Mouse (Mus musculus) stomach, embryonic 15.5 days (tissue): ENCODE data around the gene Cxcl17. TPM values are rescaled to one million over a fixed set of nuclear protein-coding genes. Genes with fewer than 3 reads are reported as not detected.

ENCODE experiments used
- ATAC-seq: fragments of 200-750 bp; cut with Nextera tagmentation; 2 replicates; pipeline ENCODE4 v1.8.0; 2017; ENCODE audit warnings: low read depth, moderate number of reproducible peaks, moderate TSS enrichment; ENCODE audit not compliant: insufficient read depth, low FRiP score
- H3K27ac ChIP-seq: fragments of 300-500 bp; sonication (generic); 2 replicates; pipeline ENCODE4 v1.5.1; 2015; ENCODE audit warnings: mild to moderate bottlenecking, inconsistent platforms
- H3K27me3 ChIP-seq: fragments of 300-500 bp; sonication (generic); replicated peaks from 2 replicates; pipeline ENCODE4 v1.6.1; 2015; ENCODE audit warnings: inconsistent platforms
- H3K36me3 ChIP-seq: fragments of 300-500 bp; sonication (generic); 2 replicates; pipeline ENCODE4 v1.6.1; 2015; ENCODE audit warnings: inconsistent platforms
- H3K4me1 ChIP-seq: fragments of 300-500 bp; sonication (generic); 2 replicates; pipeline ENCODE4 v1.6.1; 2015; ENCODE audit warnings: inconsistent platforms
- H3K4me2 ChIP-seq: fragments of 300-500 bp; sonication (generic); 2 replicates; pipeline ENCODE4 v1.6.1; 2015; ENCODE audit warnings: mild to moderate bottlenecking, inconsistent platforms
- H3K4me3 ChIP-seq: fragments of 300-500 bp; sonication (generic); replicated peaks from 2 replicates; pipeline ENCODE4 v1.5.1; 2015; ENCODE audit warnings: inconsistent platforms
- H3K9ac ChIP-seq: fragments of 300-500 bp; sonication (generic); 2 replicates; pipeline ENCODE4 v1.6.1; 2015; ENCODE audit warnings: inconsistent platforms
- H3K9me3 ChIP-seq: fragments of 300-500 bp; sonication (generic); 2 replicates; pipeline ENCODE4 v1.6.1; 2016; ENCODE audit warnings: inconsistent platforms
- WGBS: fragments of 180-500 bp; shearing (Covaris S2); methylation state at CpG from one replicate; pipeline ENCODE4 v1.1.7; 2015; 5-methylcytosine and 5-hydroxymethylcytosine counted together
- polyA plus RNA-seq: library from polyadenylated mRNA; unstranded; fragments of >200 nt; fragmentation: Nextera tagmentation; extraction: Ambion mirVana; gene quantifications from 2 replicates; pipeline ENCODE4 v1.2.1, GENCODE M21; 2015

The Cxcl17 gene
- polyA plus RNA-seq, 1 experiment from 2014 or later, result 0.42 TPM

GRCm38 (mm10) chr7:25378181-25379100 lies 34.2 kb downstream of the Cxcl17 start:
- H3K9ac ChIP-seq, result no peak overlapping the region
- peaks cover 18% of the 10 kb centered on the region for H3K4me1 ChIP-seq
- H3K36me3 ChIP-seq, result 0 out of 2 replicates have a peak, but pooled peaks cover 4% of the 10 kb centered on the region
- no peaks in the 10 kb centered on the region for H3K9me3 ChIP-seq
- no peak for ATAC-seq
- H3K4me2 ChIP-seq, result no peak overlapping the region
- no peaks in the 10 kb centered on the region for H3K27me3 ChIP-seq
- H3K27ac ChIP-seq, result no peak overlapping the region
- 83% methylated on average over 13 of the region's 13 CpGs for WGBS
- no peak overlapping the region for H3K4me3 ChIP-seq

- Histone ChIP-seq H3K4me2 (peak overlapping the region; percentile 51), H3K9me3 (no peaks in the 10 kb centered on the region), H3K36me3 (0 out of 2 replicates have a peak, but pooled peaks cover 4% of the 10 kb centered on the region), H3K27ac (no peak overlapping the region), H3K27me3 (no peaks in the 10 kb centered on the region), H3K4me1 (peaks cover 18% of the 10 kb centered on the region), H3K4me3 (peak overlapping the region; percentile 28; the same call in 1 of the 2 replicates), H3K9ac (no peak overlapping the region)
- 52% methylated on average over 8 of the region's 8 CpGs for WGBS
- no peak for ATAC-seq
Measured at GRCm38 (mm10) chr7:25377100-25377700, 35.5 kb downstream of the Cxcl17 start.

- no peaks in the 10 kb centered on the region for H3K36me3 ChIP-seq
- H3K9ac ChIP-seq, result no peak overlapping the region
- no peak overlapping the region for H3K27ac ChIP-seq
- ATAC-seq, result peak; percentile 44; the same call in 1 of the 2 replicates
- peak overlapping the region; percentile 51 for H3K4me2 ChIP-seq
- H3K4me1 ChIP-seq, result peaks cover 18% of the 10 kb centered on the region
- peak overlapping the region; percentile 28 for H3K4me3 ChIP-seq
- WGBS, result 8% methylated on average over 17 of the region's 17 CpGs
- H3K27me3 ChIP-seq, result no peaks in the 10 kb centered on the region
- H3K9me3 ChIP-seq, result no peaks in the 10 kb centered on the region
Measured at GRCm38 (mm10) chr7:25376556-25376955, 36.1 kb downstream of the Cxcl17 start.

GRCm38 (mm10) chr7:25372441-25372840 lies 40.2 kb downstream of the Cxcl17 start:
- H3K27ac ChIP-seq, result no peak overlapping the region
- H3K36me3 ChIP-seq, result no peaks in the 10 kb centered on the region
- H3K4me1 ChIP-seq, result 0 out of 2 replicates have a peak, but pooled peaks cover 3% of the 10 kb centered on the region
- H3K9ac ChIP-seq, result no peak overlapping the region
- WGBS, result 71% methylated on average over 5 of the region's 5 CpGs
- H3K9me3 ChIP-seq, result no peaks in the 10 kb centered on the region
- H3K27me3 ChIP-seq, result peaks cover 24% of the 10 kb centered on the region
- H3K4me3 ChIP-seq, result no peak overlapping the region
- H3K4me2 ChIP-seq, result no peak overlapping the region
- no peak for ATAC-seq

- H3K4me3 ChIP-seq, result peak within 1 kb of the TSS; percentile 5; the same call in 1 of the 2 replicates
- H3K27me3 ChIP-seq, result peaks cover 37% of the 10 kb centered on the region
- H3K4me2 ChIP-seq, result no peak within 1 kb of the TSS
- no peaks in the 10 kb centered on the region for H3K9me3 ChIP-seq
- no peak within 1 kb of the TSS for H3K27ac ChIP-seq
- 54% methylated on average over 12 of the region's 12 CpGs for WGBS
- H3K9ac ChIP-seq, result no peak within 1 kb of the TSS
- H3K4me1 ChIP-seq, result peaks cover 3% of the 10 kb centered on the region; the same call in 1 of the 2 replicates
- no peak for ATAC-seq
- no peaks in the 10 kb centered on the region for H3K36me3 ChIP-seq
Measured at GRCm38 (mm10) chr7:25369058-25369749, 43.5 kb downstream of the Cxcl17 start, which contains the start of gene Cnfn. Gene Cnfn, minus strand, starts transcription at chr7:25369724.

GRCm38 (mm10) chr7:25368333-25368732 lies 44.4 kb downstream of the Cxcl17 start:
- Histone ChIP-seq H3K27me3 (peaks cover 37% of the 10 kb centered on the region), H3K9ac (no peak overlapping the region), H3K4me3 (peak overlapping the region; percentile 5; the same call in 1 of the 2 replicates), H3K4me1 (peaks cover 3% of the 10 kb centered on the region; the same call in 1 of the 2 replicates), H3K4me2 (no peak overlapping the region), H3K36me3 (no peaks in the 10 kb centered on the region; the same call in 1 of the 2 replicates), H3K27ac (no peak overlapping the region), H3K9me3 (no peaks in the 10 kb centered on the region)
- WGBS, result 23% methylated on average over 12 of the region's 12 CpGs
- no peak for ATAC-seq

- no peaks in the 10 kb centered on the region for H3K9me3 ChIP-seq
- peaks cover 37% of the 10 kb centered on the region for H3K27me3 ChIP-seq
- no peaks in the 10 kb centered on the region; the same call in 1 of the 2 replicates for H3K36me3 ChIP-seq
- no peak for ATAC-seq
- H3K4me3 ChIP-seq, result no peak overlapping the region
- peaks cover 3% of the 10 kb centered on the region; the same call in 1 of the 2 replicates for H3K4me1 ChIP-seq
- 1% methylated on average over 33 of the region's 33 CpGs for WGBS
- no peak overlapping the region for H3K9ac ChIP-seq
- no peak overlapping the region for H3K27ac ChIP-seq
- H3K4me2 ChIP-seq, result peak overlapping the region; percentile 11; the same call in 1 of the 2 replicates
Measured at GRCm38 (mm10) chr7:25367632-25368293, 44.9 kb downstream of the Cxcl17 start.

- ATAC-seq, result no peak
- Histone ChIP-seq H3K27ac (no peak overlapping the region), H3K4me3 (no peak overlapping the region), H3K9ac (no peak overlapping the region), H3K36me3 (no peaks in the 10 kb centered on the region; the same call in 1 of the 2 replicates), H3K27me3 (peaks cover 37% of the 10 kb centered on the region), H3K4me2 (no peak overlapping the region), H3K9me3 (no peaks in the 10 kb centered on the region), H3K4me1 (peaks cover 3% of the 10 kb centered on the region; the same call in 1 of the 2 replicates)
- 41% methylated on average over 13 of the region's 13 CpGs for WGBS
Measured at GRCm38 (mm10) chr7:25365937-25366625, 46.6 kb downstream of the Cxcl17 start.

GRCm38 (mm10) chr7:25363632-25364031 lies 49.1 kb downstream of the Cxcl17 start:
- Histone ChIP-seq H3K36me3 (no peaks in the 10 kb centered on the region; the same call in 1 of the 2 replicates), H3K27me3 (peaks cover 25% of the 10 kb centered on the region), H3K9ac (no peak overlapping the region), H3K9me3 (no peaks in the 10 kb centered on the region), H3K4me1 (peaks cover 3% of the 10 kb centered on the region; the same call in 1 of the 2 replicates), H3K4me2 (no peak overlapping the region), H3K4me3 (no peak overlapping the region), H3K27ac (no peak overlapping the region)
- 92% methylated on average over 17 of the region's 17 CpGs for WGBS
- ATAC-seq, result no peak

- H3K4me1 ChIP-seq, result peaks cover 3% of the 10 kb centered on the region; the same call in 1 of the 2 replicates
- no peak for ATAC-seq
- H3K27ac ChIP-seq, result no peak overlapping the region
- H3K9ac ChIP-seq, result no peak overlapping the region
- H3K4me3 ChIP-seq, result no peak overlapping the region
- H3K9me3 ChIP-seq, result no peaks in the 10 kb centered on the region
- peaks cover 20% of the 10 kb centered on the region for H3K27me3 ChIP-seq
- H3K4me2 ChIP-seq, result no peak overlapping the region
- no peaks in the 10 kb centered on the region; the same call in 1 of the 2 replicates for H3K36me3 ChIP-seq
- WGBS, result 85% methylated on average over 19 of the region's 19 CpGs
Measured at GRCm38 (mm10) chr7:25363151-25363550, 49.5 kb downstream of the Cxcl17 start.
